Mouse (Mus musculus): ENCODE measurements around the gene Ren1. TPM values are rescaled to one million over a fixed set of nuclear protein-coding genes. Genes with fewer than 3 reads are reported as not detected.
A peak's percentile ranks its signal among the peaks of the same experiment; 100 is the strongest.

The Ren1 gene
- 0.20 and 0.37 TPM in 2 replicates for polyA plus RNA-seq (2015; fragmentation: Nextera tagmentation; extraction: Ambion mirVana)

DNA sequence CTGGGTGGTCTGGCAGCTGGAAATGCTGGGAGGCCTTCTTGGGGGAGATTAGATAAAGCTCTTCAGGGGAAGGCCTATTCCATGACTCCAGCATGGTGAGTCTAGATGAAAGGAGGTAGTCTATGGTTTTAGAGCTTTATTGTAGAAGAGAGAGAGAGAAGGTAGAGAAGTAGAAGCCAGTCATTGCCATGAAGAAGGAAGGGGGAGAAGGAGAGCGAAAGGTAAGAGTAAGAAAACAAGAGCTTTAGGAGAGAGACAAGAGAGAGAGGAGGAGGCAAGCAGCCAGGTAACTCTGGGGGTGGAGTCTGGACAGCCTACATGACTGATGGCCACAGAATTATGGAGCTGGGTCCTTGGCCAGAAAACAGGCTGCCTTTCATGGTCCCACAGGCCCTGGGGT is at the start of gene Ren1:
Gene Ren1 (plus strand): TSS at position 301 of the 400 bp plus-strand sequence.
- Histone ChIP-seq H3K4me3 (no peak within 1 kb of the TSS), H3K36me3 (no peaks in the 10 kb centered on the region), H3K4me2 (no peak within 1 kb of the TSS), H3K27ac (replicated peaks) (no peak within 1 kb of the TSS), H3K9ac (no peak within 1 kb of the TSS), H3K4me1 (replicated peaks) (peaks cover 18% of the 10 kb centered on the region), H3K9me3 (no peaks in the 10 kb centered on the region), H3K27me3 (no peaks in the 10 kb centered on the region; the same call in none of the 2 replicates)
- 93% methylated on average over 1 of the region's 1 CpGs for WGBS
- no peak for ATAC-seq (ENCODE audit: low read depth)

DNA sequence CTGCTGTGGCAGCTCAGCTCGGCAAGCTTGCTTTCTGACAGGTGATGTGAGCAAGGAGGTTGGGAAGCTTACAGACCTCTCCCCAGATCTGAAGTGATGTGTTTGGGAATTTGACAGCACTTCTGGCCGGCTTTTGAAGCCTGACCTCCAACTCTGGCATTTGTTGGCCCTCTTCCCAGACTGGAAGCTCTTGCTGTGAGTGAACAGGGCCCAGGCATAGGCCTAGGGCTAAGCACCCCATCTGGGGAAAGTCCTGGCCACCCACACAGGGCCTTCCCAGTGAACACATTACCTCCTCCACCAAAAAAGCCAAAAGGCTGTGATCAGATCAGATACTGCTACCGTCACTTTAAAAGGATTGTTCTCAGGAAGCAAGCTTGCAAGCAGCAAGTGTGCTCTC is 47.8 kb upstream of the Ren1 start:
- Histone ChIP-seq H3K4me3 (no peak overlapping the region), H3K9me3 (no peaks in the 10 kb centered on the region), H3K9ac (no peak overlapping the region), H3K4me1 (replicated peaks) (peaks cover 32% of the 10 kb centered on the region), H3K27me3 (no peaks in the 10 kb centered on the region), H3K27ac (replicated peaks) (0 out of 2 replicates have a peak overlapping the region, but pooled peaks have one; percentile 13), H3K36me3 (peaks cover 36% of the 10 kb centered on the region), H3K4me2 (no peak overlapping the region)
- 65% methylated on average over 3 of the region's 3 CpGs for WGBS
- no peak for ATAC-seq (ENCODE audit: low read depth)

- Histone ChIP-seq H3K27me3 (no peaks in the 10 kb centered on the region), H3K4me3 (no peak overlapping the region), H3K9me3 (no peaks in the 10 kb centered on the region), H3K36me3 (peaks cover 5% of the 10 kb centered on the region; the same call in 1 of the 2 replicates), H3K27ac (replicated peaks) (no peak overlapping the region), H3K9ac (no peak overlapping the region), H3K4me1 (replicated peaks) (peaks cover 16% of the 10 kb centered on the region), H3K4me2 (no peak overlapping the region)
- 5% methylated on average over 4 of the region's 4 CpGs for WGBS
- no peak for ATAC-seq (ENCODE audit: low read depth)
Observed at GRCm38 (mm10) chr1:133306842-133307241, 43.5 kb upstream of the Ren1 start.

DNA sequence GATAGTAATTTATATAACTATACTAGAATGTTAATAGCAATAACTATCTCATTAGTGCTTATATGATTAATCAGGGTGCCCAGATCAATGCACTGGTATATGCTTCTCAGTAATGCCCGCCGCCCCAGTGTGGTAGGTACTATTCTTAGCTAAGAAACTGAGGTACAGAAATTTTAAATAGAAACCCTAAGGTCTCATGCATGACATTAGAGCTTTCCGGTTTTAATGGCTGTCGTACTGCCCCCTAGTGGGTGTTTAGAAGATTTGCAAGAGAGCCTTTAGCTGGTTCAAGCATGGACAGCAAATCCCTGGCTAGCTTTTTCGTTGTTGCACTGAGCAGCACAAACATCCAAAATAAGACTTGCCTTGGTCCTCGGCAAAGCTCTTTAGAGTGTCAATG is 43.0 kb upstream of the Ren1 start:
- Histone ChIP-seq H3K4me1 (replicated peaks) (peaks cover 18% of the 10 kb centered on the region), H3K9ac (no peak overlapping the region), H3K4me2 (no peak overlapping the region), H3K4me3 (no peak overlapping the region), H3K27ac (replicated peaks) (no peak overlapping the region), H3K27me3 (no peaks in the 10 kb centered on the region), H3K9me3 (no peaks in the 10 kb centered on the region), H3K36me3 (peaks cover 5% of the 10 kb centered on the region; the same call in 1 of the 2 replicates)
- peak; percentile 55; the same call in 1 of the 2 replicates for ATAC-seq (ENCODE audit: low read depth)
- WGBS = 17% methylated on average over 6 of the region's 6 CpGs

GRCm38 (mm10) chr1:133309652-133310267 is 40.5 kb upstream of the Ren1 start, which contains the start of gene Golt1a:
Gene Golt1a, plus strand, starts transcription at chr1:133309800.
- H3K27me3 ChIP-seq = no peaks in the 10 kb centered on the region
- H3K4me1 ChIP-seq (replicated peaks) = peaks cover 22% of the 10 kb centered on the region
- no peak within 1 kb of the TSS for H3K4me2 ChIP-seq
- no peaks in the 10 kb centered on the region for H3K9me3 ChIP-seq
- ATAC-seq (ENCODE audit: low read depth) = no peak
- no peaks in the 10 kb centered on the region for H3K36me3 ChIP-seq
- WGBS = 61% methylated on average over 14 of the region's 14 CpGs
- no peak within 1 kb of the TSS for H3K4me3 ChIP-seq
- H3K27ac ChIP-seq (replicated peaks) = no peak within 1 kb of the TSS
- no peak within 1 kb of the TSS for H3K9ac ChIP-seq

DNA sequence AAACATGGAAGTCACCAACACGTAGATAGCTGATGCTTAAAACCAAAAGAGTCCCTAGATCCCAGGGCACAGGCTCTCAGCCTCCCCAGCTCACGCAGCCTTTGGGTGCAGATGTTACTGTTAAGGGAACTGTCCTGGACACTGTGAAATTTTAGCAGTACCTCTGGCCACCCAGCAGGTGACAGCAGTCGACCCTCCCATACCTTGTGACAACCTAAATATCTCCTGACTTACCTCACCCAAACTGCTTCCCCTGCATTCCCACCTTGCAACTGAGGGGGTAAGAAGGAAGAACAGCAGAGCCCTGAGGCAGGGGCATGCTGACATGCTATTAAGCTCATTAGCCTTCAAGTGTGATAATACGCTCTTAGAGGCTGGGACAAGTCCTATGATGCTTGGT is 39.1 kb upstream of the Ren1 start:
- 0 out of 2 replicates have a peak overlapping the region, but pooled peaks have one; percentile 30 for H3K27ac ChIP-seq (replicated peaks)
- 60% methylated on average over 4 of the region's 4 CpGs for WGBS
- H3K27me3 ChIP-seq = no peaks in the 10 kb centered on the region
- H3K36me3 ChIP-seq = no peaks in the 10 kb centered on the region
- no peaks in the 10 kb centered on the region for H3K9me3 ChIP-seq
- H3K9ac ChIP-seq = no peak overlapping the region
- H3K4me3 ChIP-seq = no peak overlapping the region
- no peak for ATAC-seq (ENCODE audit: low read depth)
- peaks cover 22% of the 10 kb centered on the region for H3K4me1 ChIP-seq (replicated peaks)
- no peak overlapping the region for H3K4me2 ChIP-seq

- Histone ChIP-seq H3K4me1 (replicated peaks) (peaks cover 20% of the 10 kb centered on the region), H3K9me3 (no peaks in the 10 kb centered on the region), H3K27ac (replicated peaks) (peak overlapping the region; percentile 30), H3K9ac (no peak overlapping the region), H3K36me3 (no peaks in the 10 kb centered on the region), H3K4me3 (no peak overlapping the region), H3K27me3 (no peaks in the 10 kb centered on the region), H3K4me2 (no peak overlapping the region)
- WGBS = 15% methylated on average over 10 of the region's 10 CpGs
- ATAC-seq (ENCODE audit: low read depth) = peak; percentile 54
Observed at GRCm38 (mm10) chr1:133311946-133312345, 38.4 kb upstream of the Ren1 start.

GRCm38 (mm10) chr1:133314364-133314763 is 35.9 kb upstream of the Ren1 start:
- WGBS = 24% methylated on average over 8 of the region's 8 CpGs
- H3K27ac ChIP-seq (replicated peaks) = no peak overlapping the region
- H3K9me3 ChIP-seq = no peaks in the 10 kb centered on the region
- H3K4me2 ChIP-seq = no peak overlapping the region
- H3K4me1 ChIP-seq (replicated peaks) = peaks cover 17% of the 10 kb centered on the region
- no peak overlapping the region for H3K9ac ChIP-seq
- H3K4me3 ChIP-seq = no peak overlapping the region
- no peaks in the 10 kb centered on the region for H3K27me3 ChIP-seq
- no peaks in the 10 kb centered on the region for H3K36me3 ChIP-seq
- ATAC-seq (ENCODE audit: low read depth) = no peak

GRCm38 (mm10) chr1:133315775-133316174 is 34.5 kb upstream of the Ren1 start:
- ATAC-seq (ENCODE audit: low read depth) = no peak

GRCm38 (mm10) chr1:133316577-133316976 is 33.7 kb upstream of the Ren1 start:
- Histone ChIP-seq H3K4me2 (no peak overlapping the region), H3K27me3 (no peaks in the 10 kb centered on the region), H3K4me3 (no peak overlapping the region), H3K9me3 (no peaks in the 10 kb centered on the region), H3K36me3 (no peaks in the 10 kb centered on the region), H3K4me1 (replicated peaks) (peaks cover 20% of the 10 kb centered on the region), H3K27ac (replicated peaks) (no peak overlapping the region), H3K9ac (no peak overlapping the region)
- 81% methylated on average over 4 of the region's 4 CpGs for WGBS
- ATAC-seq (ENCODE audit: low read depth) = no peak

More at GRCm38 (mm10) chr1:133315775-133316174, 34.5 kb upstream of the Ren1 start:
- Histone ChIP-seq H3K27ac (replicated peaks) (no peak overlapping the region), H3K36me3 (no peaks in the 10 kb centered on the region), H3K9ac (no peak overlapping the region), H3K9me3 (no peaks in the 10 kb centered on the region), H3K4me2 (no peak overlapping the region), H3K4me1 (replicated peaks) (peaks cover 17% of the 10 kb centered on the region), H3K27me3 (no peaks in the 10 kb centered on the region), H3K4me3 (no peak overlapping the region)
- WGBS = 86% methylated on average over 6 of the region's 6 CpGs

- no peak overlapping the region for H3K27ac ChIP-seq (replicated peaks)
- H3K4me1 ChIP-seq (replicated peaks) = peaks cover 15% of the 10 kb centered on the region
- no peaks in the 10 kb centered on the region for H3K27me3 ChIP-seq
- 82% methylated on average over 1 of the region's 1 CpGs for WGBS
- H3K9ac ChIP-seq = no peak overlapping the region
- no peaks in the 10 kb centered on the region for H3K9me3 ChIP-seq
- ATAC-seq (ENCODE audit: low read depth) = no peak
- H3K4me2 ChIP-seq = no peak overlapping the region
- H3K4me3 ChIP-seq = no peak overlapping the region
- H3K36me3 ChIP-seq = no peaks in the 10 kb centered on the region
Observed at GRCm38 (mm10) chr1:133317149-133317548, 33.2 kb upstream of the Ren1 start.

DNA sequence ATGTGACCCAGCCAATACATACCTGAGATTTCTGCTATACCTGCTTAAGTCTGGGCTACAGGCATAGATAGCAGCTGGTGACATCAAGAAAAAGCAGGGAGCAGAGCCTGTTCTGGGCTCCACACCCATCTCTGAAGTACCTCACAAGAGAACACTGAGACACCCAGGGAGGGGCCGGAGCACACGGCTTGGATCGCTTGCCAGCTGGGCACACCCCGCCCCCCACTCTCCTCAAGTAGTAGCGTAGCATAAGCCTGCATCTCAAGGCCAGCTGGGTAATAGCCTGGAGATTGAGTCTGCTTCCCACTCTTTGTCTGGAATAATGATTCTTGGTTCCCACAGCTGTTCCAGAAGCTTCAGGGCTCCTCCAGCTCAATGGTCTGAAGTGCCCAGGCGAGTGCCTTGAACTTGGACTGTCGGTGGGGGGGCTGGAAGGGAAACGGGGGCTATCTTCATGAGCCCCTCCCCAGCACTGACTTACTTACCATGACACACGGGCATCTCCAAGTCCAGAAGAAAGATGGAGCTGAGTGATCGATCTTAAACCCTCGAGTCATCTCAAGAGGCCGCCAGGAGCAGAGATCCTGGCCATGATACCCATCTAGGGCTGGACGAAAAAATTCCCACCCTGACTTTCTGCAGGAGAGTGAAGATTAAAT is 28.9 kb upstream of the Ren1 start, which contains the start of gene Kiss1:
Gene Kiss1 (plus strand): TSS at position 609 of the 659 bp plus-strand sequence.
- Histone ChIP-seq H3K9ac (no peak within 1 kb of the TSS), H3K9me3 (no peaks in the 10 kb centered on the region), H3K4me1 (replicated peaks) (peaks cover 8% of the 10 kb centered on the region; the same call in 1 of the 2 replicates), H3K36me3 (no peaks in the 10 kb centered on the region), H3K4me3 (no peak within 1 kb of the TSS), H3K4me2 (no peak within 1 kb of the TSS), H3K27ac (replicated peaks) (no peak within 1 kb of the TSS), H3K27me3 (no peaks in the 10 kb centered on the region)
- 81% methylated on average over 13 of the region's 13 CpGs for WGBS
- ATAC-seq (ENCODE audit: low read depth) = no peak
